Mouse (Mus musculus) embryonic facial prominence, embryonic 11.5 days (tissue): ENCODE measurements around the gene Fos. TPM values are rescaled to one million over a fixed set of nuclear protein-coding genes. Genes with fewer than 3 reads are reported as not detected.

Experiments used
- ATAC-seq: fragments of 200-750 bp; cut with Nextera tagmentation; replicated peaks from 2 replicates; pipeline ENCODE4 v1.8.0; 2017; ENCODE audit warnings: low read depth; ENCODE audit not compliant: insufficient number of reproducible peaks, low FRiP score, low TSS enrichment
- DNase-seq: peaks from one replicate; pipeline ENCODE4 v3.0.0-alpha.2; 2015; ENCODE audit warnings: low spot score
- H3K27ac ChIP-seq: fragments of 300-500 bp; sonication (generic); replicated peaks from 2 replicates; pipeline ENCODE4 v1.5.1; 2014; ENCODE audit warnings: mild to moderate bottlenecking, low read depth, low read length, control low read depth
- H3K27me3 ChIP-seq: fragments of 300-500 bp; sonication (generic); 2 replicates; pipeline ENCODE4 v1.6.1; 2014; ENCODE audit warnings: mild to moderate bottlenecking, low read length, moderate library complexity, mixed read lengths; ENCODE audit not compliant: control insufficient read depth, insufficient read depth
- H3K36me3 ChIP-seq: fragments of 300-500 bp; sonication (generic); replicated peaks from 2 replicates; pipeline ENCODE4 v1.6.1; 2014; ENCODE audit warnings: low read depth, mild to moderate bottlenecking, low read length, moderate library complexity, mixed read lengths; ENCODE audit not compliant: control insufficient read depth, insufficient read depth
- H3K4me1 ChIP-seq: fragments of 300-500 bp; sonication (generic); 2 replicates; pipeline ENCODE4 v1.6.1; 2014; ENCODE audit warnings: low read length, mixed read lengths; ENCODE audit not compliant: control insufficient read depth, insufficient read depth
- H3K4me2 ChIP-seq: fragments of 300-500 bp; sonication (generic); 2 replicates; pipeline ENCODE4 v1.6.1; 2014; ENCODE audit warnings: low read depth, mild to moderate bottlenecking, control low read depth, low read length, moderate library complexity
- H3K4me3 ChIP-seq: fragments of 300-500 bp; sonication (generic); 2 replicates; pipeline ENCODE4 v1.5.1; 2014; ENCODE audit warnings: low read depth, low read length, control low read depth
- H3K9ac ChIP-seq: fragments of 300-500 bp; sonication (generic); replicated peaks from 2 replicates; pipeline ENCODE4 v1.6.1; 2014; ENCODE audit warnings: mild to moderate bottlenecking, control low read depth, low read length
- H3K9me3 ChIP-seq: fragments of 300-500 bp; sonication (generic); replicated peaks from 2 replicates; pipeline ENCODE4 v1.6.1; 2016; ENCODE audit warnings: mild to moderate bottlenecking, low read length, inconsistent platforms, mixed read lengths; ENCODE audit not compliant: control insufficient read depth
- WGBS: fragments of 180-500 bp; shearing (Covaris S2); extraction: QIAGEN DNeasy Blood & Tissue Kit; methylation state at CpG from one replicate; pipeline ENCODE4 v1.1.7; 2014; 5-methylcytosine and 5-hydroxymethylcytosine counted together
- polyA plus RNA-seq: library from polyadenylated mRNA; unstranded; fragments of >200 nt; fragmentation: Nextera tagmentation; extraction: Ambion mirVana; gene quantifications from 2 replicates; pipeline ENCODE4 v1.2.1, GENCODE M21; 2014

The Fos gene
- polyA plus RNA-seq, 1 experiment from 2014 or later, result 1.1 TPM

DNA sequence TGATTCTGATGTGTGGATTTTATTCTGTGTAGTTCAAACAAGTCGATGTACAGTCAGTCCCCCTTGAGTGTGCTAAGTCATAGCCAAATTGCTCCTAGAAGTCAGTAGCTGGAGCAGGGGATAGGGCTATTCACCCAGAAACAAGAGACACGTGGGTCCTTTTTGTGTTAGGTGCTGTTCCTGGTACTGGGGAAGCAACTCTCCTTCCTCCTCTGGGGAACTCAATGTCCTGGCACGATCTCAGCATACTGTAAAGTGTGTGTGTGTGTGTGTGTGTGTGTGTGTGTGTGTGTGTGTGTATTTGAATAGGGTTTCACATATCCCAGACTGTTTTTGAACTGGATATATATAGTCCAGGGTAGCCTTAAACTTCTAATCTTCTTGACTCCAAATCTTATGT, 8.8 kb upstream of the Fos start:
- Histone ChIP-seq H3K4me2 (no peak overlapping the region), H3K36me3 (no peaks in the 10 kb centered on the region), H3K4me3 (no peak overlapping the region), H3K27me3 (no peaks in the 10 kb centered on the region), H3K27ac (no peak overlapping the region), H3K4me1 (peaks cover 2% of the 10 kb centered on the region; the same call in 1 of the 2 replicates), H3K9ac (no peak overlapping the region), H3K9me3 (no peaks in the 10 kb centered on the region)
- 62% methylated on average over 3 of the region's 3 CpGs for WGBS
- ATAC-seq, result no peak
- DNase-seq, result no peak

DNA sequence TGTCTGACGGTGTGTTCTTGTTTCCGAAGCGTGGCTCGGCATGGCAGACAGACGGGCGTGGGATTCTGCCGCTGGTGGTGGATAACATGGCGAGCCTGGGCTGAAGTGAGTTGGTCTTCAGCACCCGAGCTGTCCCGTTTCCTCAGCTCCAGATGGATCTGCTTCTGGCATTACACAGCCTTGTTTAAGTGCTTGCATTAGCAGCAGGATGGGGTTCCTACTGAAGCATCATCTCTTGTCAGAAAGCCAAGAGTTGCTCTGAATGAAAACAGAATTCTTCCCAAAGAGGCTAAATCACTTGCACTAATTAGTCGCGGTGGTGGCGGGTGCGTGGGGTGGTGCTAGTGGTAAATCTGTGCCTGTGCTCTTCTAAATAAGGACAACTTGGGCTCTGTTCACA, 5.8 kb upstream of the Fos start:
- H3K4me1 ChIP-seq, result no peaks in the 10 kb centered on the region
- no peak overlapping the region for H3K9ac ChIP-seq
- 82% methylated on average over 14 of the region's 14 CpGs for WGBS
- H3K27me3 ChIP-seq, result no peaks in the 10 kb centered on the region
- DNase-seq (no peak), ATAC-seq (no peak)
- H3K27ac ChIP-seq, result no peak overlapping the region
- H3K4me2 ChIP-seq, result no peak overlapping the region
- no peak overlapping the region for H3K4me3 ChIP-seq
- H3K36me3 ChIP-seq, result no peaks in the 10 kb centered on the region
- H3K9me3 ChIP-seq, result no peaks in the 10 kb centered on the region

GRCm38 (mm10) chr12:85468666-85469065, 5.0 kb upstream of the Fos start:
- Histone ChIP-seq H3K9ac (no peak overlapping the region), H3K27me3 (no peaks in the 10 kb centered on the region), H3K4me2 (no peak overlapping the region), H3K4me3 (no peak overlapping the region), H3K36me3 (no peaks in the 10 kb centered on the region), H3K4me1 (no peaks in the 10 kb centered on the region), H3K9me3 (no peaks in the 10 kb centered on the region), H3K27ac (no peak overlapping the region)
- 84% methylated on average over 12 of the region's 12 CpGs for WGBS
- ATAC-seq, result no peak
- DNase-seq, result no peak

GRCm38 (mm10) chr12:85471920-85472655, 1.6 kb upstream of the Fos start:
- no peak; the same call in 1 of the 2 replicates for ATAC-seq

DNA sequence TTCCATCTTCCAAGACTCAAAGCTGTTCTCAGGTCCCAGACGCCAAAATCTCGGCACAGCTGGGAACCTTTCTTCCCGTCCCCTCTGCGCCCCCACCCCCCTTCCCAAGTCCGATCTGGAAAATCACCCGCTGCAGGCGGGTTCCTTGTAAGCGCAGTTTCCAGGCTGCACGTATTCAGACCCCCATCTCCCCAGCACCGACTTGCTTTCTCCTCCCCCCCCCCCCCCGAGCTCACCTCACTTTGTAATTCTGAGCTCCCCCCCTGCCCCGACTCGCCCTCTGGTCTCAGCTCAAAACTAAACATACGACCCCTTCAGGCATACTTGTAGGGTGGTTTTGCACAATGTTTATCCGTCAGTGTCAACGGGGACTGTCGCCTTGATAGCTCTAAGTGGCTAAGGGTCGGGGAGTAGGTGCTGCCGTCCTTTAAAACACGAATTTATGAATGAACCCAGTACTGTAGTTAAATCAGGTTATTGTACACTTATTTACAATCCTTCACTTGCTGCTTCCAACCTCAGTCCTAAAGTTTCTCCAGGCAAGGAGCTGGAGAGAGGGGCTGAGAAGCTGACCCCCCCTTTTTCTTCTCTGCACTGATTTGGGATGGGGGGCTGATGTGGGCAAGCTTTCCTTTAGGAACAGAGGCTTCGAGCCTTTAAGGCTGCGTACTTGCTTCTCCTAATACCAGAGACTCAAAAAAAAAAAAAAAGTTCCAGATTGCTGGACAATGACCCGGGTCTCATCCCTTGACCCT, 857 bp upstream of the Fos start:
- WGBS, result under 1% methylated on average over 23 of the region's 23 CpGs
- peak overlapping the region; percentile 46 for H3K9ac ChIP-seq
- no peaks in the 10 kb centered on the region for H3K4me1 ChIP-seq
- no peaks in the 10 kb centered on the region for H3K36me3 ChIP-seq
- no peak for ATAC-seq
- peak overlapping the region; percentile 53 for H3K4me3 ChIP-seq
- peak overlapping the region; percentile 96 for H3K4me2 ChIP-seq
- no peaks in the 10 kb centered on the region for H3K9me3 ChIP-seq
- H3K27ac ChIP-seq, result no peak overlapping the region
- peak; percentile 49 for DNase-seq
- peaks cover 5% of the 10 kb centered on the region; the same call in 1 of the 2 replicates for H3K27me3 ChIP-seq

More at GRCm38 (mm10) chr12:85471920-85472655, 1.6 kb upstream of the Fos start:
- no peaks in the 10 kb centered on the region for H3K9me3 ChIP-seq
- under 1% methylated on average over 42 of the region's 42 CpGs for WGBS
- H3K4me2 ChIP-seq, result peak overlapping the region; percentile 96
- H3K4me3 ChIP-seq, result peak overlapping the region; percentile 53
- H3K9ac ChIP-seq, result peak overlapping the region; percentile 46
- DNase-seq, result peak; percentile 73
- H3K27me3 ChIP-seq, result peaks cover 5% of the 10 kb centered on the region; the same call in 1 of the 2 replicates
- H3K36me3 ChIP-seq, result no peaks in the 10 kb centered on the region
- no peaks in the 10 kb centered on the region for H3K4me1 ChIP-seq
- no peak overlapping the region for H3K27ac ChIP-seq

GRCm38 (mm10) chr12:85474298-85475231, 875 bp downstream of the Fos start:
- no peaks in the 10 kb centered on the region for H3K9me3 ChIP-seq
- ATAC-seq (no peak), DNase-seq (peak; percentile 56)
- H3K9ac ChIP-seq, result peak overlapping the region; percentile 58; the same call in 1 of the 2 replicates
- peak overlapping the region; percentile 96 for H3K4me2 ChIP-seq
- WGBS, result under 1% methylated on average over 49 of the region's 49 CpGs
- peak overlapping the region; percentile 53 for H3K4me3 ChIP-seq
- no peaks in the 10 kb centered on the region for H3K36me3 ChIP-seq
- H3K27me3 ChIP-seq, result peaks cover 5% of the 10 kb centered on the region; the same call in 1 of the 2 replicates
- H3K4me1 ChIP-seq, result no peaks in the 10 kb centered on the region
- no peak overlapping the region for H3K27ac ChIP-seq

GRCm38 (mm10) chr12:85475232-85475919, 1.7 kb downstream of the Fos start:
- H3K4me1 ChIP-seq, result no peaks in the 10 kb centered on the region
- DNase-seq (no peak), ATAC-seq (no peak)
- H3K27ac ChIP-seq, result no peak overlapping the region
- WGBS, result 7% methylated on average over 15 of the region's 16 CpGs
- H3K27me3 ChIP-seq, result peaks cover 5% of the 10 kb centered on the region; the same call in 1 of the 2 replicates
- no peaks in the 10 kb centered on the region for H3K36me3 ChIP-seq
- H3K4me3 ChIP-seq, result peak overlapping the region; percentile 53
- peak overlapping the region; percentile 96 for H3K4me2 ChIP-seq
- H3K9me3 ChIP-seq, result no peaks in the 10 kb centered on the region
- H3K9ac ChIP-seq, result no peak overlapping the region
